Mouse (Mus musculus) 416B (cell line): ENCODE data around the gene Fabp6.

Experiments used
- DNase-seq: peaks from one replicate; pipeline ENCODE4 v3.0.0; 2011; ENCODE audit warnings: low read depth

Gene Fabp6

GRCm38 (mm10) chr11:43589530-43590072 lies 11.7 kb downstream of the Fabp6 start:
- no peak for DNase-seq

GRCm38 (mm10) chr11:43586324-43587090 lies 14.8 kb downstream of the Fabp6 start, which contains the start of gene 4933415A04Rik:
4933415A04Rik (plus strand) TSS chr11:43587040.
- DNase-seq = peak; percentile 92

DNA sequence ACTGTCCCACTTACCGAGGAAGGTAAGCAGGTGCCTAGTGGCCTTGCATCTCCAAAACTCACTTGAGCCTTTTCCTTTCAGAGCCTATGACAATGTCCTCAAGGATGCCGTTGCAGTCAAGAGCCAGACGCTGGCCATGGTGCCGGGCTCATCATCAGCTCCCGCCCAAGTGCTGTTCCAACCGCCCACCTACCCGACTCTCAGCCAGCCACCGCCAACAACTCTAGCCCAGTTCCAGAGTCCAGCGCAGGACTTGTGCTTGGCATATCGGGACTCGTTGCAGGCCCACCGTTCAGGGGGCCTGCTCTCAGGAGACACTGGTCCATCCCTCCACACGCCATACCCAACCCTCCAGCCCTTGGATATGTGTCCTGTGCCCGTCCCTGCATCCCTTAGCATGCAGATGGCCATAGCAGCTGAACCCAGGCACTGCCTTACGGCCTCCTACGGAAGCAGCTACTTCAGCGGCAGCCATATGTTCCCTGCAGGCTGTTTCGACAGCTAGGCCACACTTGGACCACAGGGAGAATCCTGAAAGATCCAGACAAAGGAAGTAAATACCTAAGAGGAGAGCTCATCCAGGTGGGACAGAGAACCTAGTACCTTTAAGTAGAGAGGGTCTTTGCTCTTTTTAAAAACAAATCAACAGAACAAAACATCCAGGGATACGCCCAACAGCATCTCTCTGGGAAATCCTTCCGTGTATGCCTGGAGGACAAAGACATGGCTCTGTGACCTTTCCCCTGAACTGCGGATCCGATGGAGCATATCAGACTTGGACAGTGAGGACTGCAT lies 15.9 kb downstream of the Fabp6 start:
- DNase-seq = no peak

DNA sequence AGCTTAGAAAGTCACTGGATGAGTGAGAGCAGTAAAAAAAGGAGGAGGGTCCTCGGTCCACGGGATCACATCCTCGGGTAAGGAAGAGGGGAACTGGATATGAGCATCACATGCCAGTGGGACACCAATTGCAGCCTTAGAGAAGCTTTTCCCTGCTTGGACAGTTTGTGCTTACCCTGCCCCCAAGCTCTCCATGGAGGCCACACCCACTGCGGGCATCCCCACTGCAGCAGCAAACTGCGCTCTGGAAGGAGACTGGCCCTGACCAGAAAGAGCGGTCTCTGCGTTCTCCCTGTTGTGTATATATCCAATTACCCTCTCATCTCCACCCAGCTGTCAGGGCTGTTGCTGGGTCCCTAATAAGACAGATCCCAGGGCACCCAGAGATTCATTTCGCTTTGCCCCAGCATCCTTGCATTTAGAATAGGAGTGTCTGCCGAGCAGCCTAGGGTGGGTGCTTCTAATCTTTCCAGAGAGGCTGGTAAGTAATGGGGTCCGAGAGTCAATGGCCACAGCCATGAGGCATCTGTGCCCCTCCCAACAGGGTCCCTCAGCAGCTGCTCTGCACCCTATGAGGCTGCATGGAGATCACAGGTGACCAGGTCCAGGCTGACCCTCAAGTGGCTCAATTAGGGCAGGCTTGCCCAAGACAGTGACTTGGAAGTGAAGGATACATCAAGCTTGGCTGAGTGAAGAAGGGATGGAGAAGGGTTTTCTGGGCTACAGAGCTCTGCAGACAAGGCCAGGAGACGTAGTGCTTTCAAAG lies 23.4 kb downstream of the Fabp6 start:
- no peak for DNase-seq

DNA sequence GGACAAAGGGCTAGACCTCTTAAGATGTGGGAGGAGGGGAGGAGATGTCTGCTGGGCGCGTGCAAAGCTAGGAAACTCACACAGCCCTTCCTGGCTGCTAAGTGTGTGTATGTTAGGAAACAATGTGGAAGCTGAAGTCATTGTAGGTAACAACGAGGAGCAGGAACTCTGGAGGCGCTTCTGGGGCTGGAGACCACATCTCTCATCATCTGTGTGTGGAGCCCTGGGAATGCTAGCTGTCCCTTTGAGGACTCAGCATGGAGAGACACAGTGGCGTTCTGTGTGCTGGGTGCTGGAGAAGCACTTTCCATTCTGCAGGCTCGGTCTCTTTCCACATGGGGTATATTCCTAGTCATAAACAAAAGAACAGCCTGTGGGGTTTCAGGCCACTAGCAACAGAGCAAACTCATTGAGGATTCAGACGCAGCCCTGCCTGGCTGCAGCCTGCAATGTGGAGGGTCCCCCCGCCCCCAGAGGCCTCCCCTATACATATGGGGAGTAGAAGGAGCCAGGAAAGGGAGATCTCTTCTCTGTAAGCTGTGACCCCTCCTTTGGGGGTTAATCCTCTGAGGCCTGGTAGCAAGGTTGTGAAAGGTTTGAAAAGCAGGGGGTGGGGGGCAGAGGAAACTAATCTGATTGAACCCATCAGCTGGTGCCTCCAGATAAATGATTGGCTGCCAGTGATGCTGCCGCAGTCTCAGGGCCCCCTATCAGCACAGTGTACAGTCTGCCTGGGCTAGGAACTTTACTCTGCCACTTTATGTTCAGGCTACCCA lies 25.8 kb downstream of the Fabp6 start:
- peak; percentile 59 for DNase-seq

GRCm38 (mm10) chr11:43575061-43575375 lies 26.3 kb downstream of the Fabp6 start:
- peak; percentile 89 for DNase-seq

GRCm38 (mm10) chr11:43569595-43569994 lies 31.7 kb downstream of the Fabp6 start:
- DNase-seq = peak; percentile 96

DNA sequence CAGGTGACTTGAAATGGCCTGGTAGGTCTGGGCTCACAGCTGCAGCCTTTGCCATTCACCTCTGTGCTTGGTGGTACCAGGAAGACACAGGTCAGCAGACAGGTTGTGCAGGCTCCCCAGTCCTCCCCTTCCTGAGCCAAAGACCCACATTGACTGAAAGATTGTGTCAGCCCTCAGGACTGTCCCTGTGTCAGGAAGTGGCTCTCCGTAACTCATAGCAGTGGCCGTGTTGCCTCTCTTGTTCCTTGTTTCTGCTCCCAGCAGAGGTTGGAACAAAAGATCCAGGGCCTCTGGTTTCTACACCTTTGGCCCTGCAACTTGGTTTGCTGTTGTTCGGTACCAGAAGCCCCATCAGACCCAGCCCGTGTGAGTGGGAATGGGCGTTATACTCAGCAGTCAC lies 32.2 kb downstream of the Fabp6 start:
- peak; percentile 69 for DNase-seq

DNA sequence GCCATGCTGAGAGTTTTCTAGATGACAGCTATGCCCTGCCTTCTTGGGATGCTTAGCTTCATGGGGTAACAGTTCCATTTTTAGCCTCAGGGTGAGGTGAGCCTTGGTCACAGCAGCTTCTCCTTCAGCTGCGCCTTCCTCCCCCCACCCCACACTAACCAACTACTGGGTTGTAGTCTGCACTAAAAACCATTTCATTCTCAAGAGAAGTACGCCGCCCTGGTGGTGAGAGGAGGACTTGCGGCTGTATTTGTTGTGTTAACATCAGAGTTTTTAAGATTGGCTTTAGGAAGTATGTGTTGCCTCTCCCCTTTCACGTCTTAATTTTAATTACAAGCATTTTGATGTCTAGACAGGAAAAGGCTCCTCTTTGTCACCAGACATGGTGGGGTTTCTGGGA lies 33.1 kb downstream of the Fabp6 start:
- DNase-seq = peak; percentile 81

DNA sequence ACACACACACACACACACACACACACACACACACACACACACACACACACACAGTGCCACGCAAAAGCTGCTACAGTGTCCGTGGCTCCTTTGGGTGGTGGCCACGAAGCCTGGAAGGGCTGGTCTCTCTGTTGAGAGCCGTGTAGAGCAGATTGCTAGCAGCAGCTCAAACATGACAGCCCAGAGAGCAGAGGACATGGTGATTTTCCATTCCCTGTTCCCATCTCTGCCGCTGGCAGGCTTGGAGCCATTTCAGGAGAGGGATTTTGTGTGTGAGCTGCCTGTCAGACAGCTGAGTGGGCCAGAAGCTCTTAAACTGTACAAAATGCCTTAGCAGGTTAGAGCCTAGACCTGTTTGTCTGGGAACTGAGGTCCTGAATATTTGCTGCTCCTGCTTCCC lies 34.6 kb downstream of the Fabp6 start:
- no peak for DNase-seq

DNA sequence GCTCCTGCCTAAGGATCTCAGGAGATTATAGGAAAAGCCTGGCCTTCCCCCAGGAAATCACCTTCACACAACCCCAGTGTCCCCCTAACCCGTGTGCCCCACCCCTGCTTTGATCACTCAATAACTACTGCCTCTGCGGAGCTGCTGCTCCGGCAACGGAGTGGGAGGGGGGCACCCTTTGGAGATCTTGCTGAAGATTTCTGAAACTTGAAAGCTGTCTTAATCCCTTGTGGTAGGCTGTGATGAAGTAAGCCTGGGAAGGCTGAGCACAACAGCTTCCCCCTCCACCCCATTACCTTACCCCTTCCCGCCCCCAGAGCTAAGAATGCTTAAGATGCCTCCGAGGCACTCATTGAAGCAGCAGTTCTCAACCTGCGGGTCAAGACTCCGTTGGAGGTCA lies 35.5 kb downstream of the Fabp6 start:
- no peak for DNase-seq

GRCm38 (mm10) chr11:43565414-43565813 lies 35.9 kb downstream of the Fabp6 start:
- no peak for DNase-seq

GRCm38 (mm10) chr11:43563654-43564244 lies 37.6 kb downstream of the Fabp6 start:
- DNase-seq = no peak

- no peak for DNase-seq
These were observed 41.6 kb downstream of the Fabp6 start for GRCm38 (mm10) chr11:43559515-43560292.

- DNase-seq = peak; percentile 50
These were observed 44.8 kb downstream of the Fabp6 start for GRCm38 (mm10) chr11:43556538-43556937.

DNA sequence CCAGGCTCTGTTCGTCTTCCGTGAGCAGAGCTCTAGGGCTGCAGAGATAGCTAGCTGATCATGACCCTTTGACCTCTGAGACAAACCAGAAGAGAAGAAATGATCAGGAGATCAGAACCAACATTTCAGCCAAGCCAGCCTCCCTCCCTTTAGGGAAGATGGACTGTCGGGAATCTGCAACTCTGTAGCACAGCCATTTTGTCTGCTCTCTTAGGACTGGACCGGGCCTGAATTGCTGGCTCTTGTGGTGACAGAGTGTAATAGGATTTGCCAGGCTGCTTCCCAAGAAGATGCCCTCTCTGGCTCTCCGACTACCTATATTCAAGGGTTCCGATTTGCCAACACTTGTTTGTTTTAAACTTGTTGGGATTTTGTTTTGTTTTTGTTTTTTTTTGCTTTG lies 48.7 kb downstream of the Fabp6 start:
- no peak for DNase-seq

DNA sequence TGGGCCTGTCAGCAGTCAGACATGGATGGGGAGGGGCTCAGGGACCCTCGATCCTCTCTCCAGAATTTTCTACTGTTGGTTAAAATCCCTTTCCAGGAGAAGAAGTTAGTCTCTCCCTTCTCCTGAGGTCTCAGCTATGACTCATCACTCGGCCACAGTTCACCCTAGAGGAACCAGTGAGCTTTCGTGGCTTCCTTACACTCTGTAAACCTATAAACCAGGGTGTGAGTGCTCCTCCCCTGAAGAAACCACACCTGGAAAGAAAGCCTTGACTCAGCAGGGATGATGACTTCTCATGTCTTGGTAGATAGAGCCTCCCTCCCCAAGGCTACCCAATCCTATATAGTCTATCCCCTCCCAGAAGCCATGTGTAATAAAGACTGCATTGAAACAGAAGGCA lies 49.6 kb downstream of the Fabp6 start:
- peak; percentile 89 for DNase-seq

- DNase-seq = no peak
These were observed 51.6 kb downstream of the Fabp6 start for GRCm38 (mm10) chr11:43549701-43550100.

GRCm38 (mm10) chr11:43548657-43549435 lies 52.5 kb downstream of the Fabp6 start:
- DNase-seq = no peak

GRCm38 (mm10) chr11:43548148-43548547 lies 53.2 kb downstream of the Fabp6 start:
- DNase-seq = no peak
